Mouse (Mus musculus) liver, embryonic 14.5 days (tissue): ENCODE results near the gene Klhl33.

Experiments used
- CTCF ChIP-seq: IDR thresholded peaks from 2 replicates; pipeline ENCODE4 v1.5.1; 2016; ENCODE audit warnings: antibody characterized with exemption, low read depth, control low read depth
- EP300 ChIP-seq: IDR thresholded peaks from 2 replicates; pipeline ENCODE4 v1.6.1; 2016; ENCODE audit warnings: antibody characterized with exemption, low read depth

- TF ChIP-seq CTCF (no peak), EP300 (no peak)
Measured at GRCm38 (mm10) chr14:50862641-50863040, 34.7 kb downstream of the Klhl33 start.
